ENCODE assay signal across 11 mouse cellular contexts in the genomic region with DNA sequence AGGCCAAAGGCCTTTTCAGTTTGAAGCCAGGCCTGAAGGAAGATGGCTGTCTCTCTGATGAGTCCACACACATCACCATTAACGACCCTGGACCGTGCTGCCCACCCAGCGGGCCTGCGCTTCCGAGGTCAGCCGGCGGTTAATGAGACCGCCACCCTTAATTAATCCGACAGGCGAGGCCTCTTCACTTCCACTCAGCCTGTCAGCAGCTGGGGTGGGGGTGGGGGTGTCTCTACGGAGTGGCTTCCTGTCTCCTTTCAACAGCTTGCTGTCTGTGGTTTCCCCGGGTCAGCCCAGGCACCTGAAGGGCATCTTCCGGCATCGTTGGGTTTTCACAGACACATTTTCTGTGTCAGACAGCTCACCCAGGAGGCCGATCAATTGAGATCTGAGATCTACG.
DNase-seq lines count a peak whose midpoint lies in the region; ATAC-seq lines count a peak whose summit lies in the region.
"Had no signal": no experiment of that assay in that cellular context is flagged by ENCODE, and none has a peak within 500 bp of the region (broad histone marks: within the 10 kb centered on the region; RNA-seq: fewer than 3 reads in every experiment).

No protein-coding gene starts in this region.

- intact Hi-C loops in left cerebral cortex, postnatal 25 days (cut with DNase I) = loop anchor here (5.0 kb wide), 1 partner anchor 52 kb away; no protein-coding TSS in a partner anchor

- no peaks in the 10 kb centered on the region; the same call in 1 of the 2 replicates for H3K27me3 ChIP-seq in hindbrain, embryonic 12.5 days
- H3K27me3 ChIP-seq in hindbrain, embryonic 13.5 days = no peaks in the 10 kb centered on the region
- H3K27me3 ChIP-seq: heart, embryonic 15.5 days; lung, embryonic 15.5 days had no signal

- H3K9ac ChIP-seq in hindbrain, embryonic 12.5 days = no peak overlapping the region
- no peak overlapping the region for H3K9ac ChIP-seq in hindbrain, embryonic 13.5 days
- H3K9ac ChIP-seq: heart, embryonic 15.5 days; lung, embryonic 15.5 days had no signal

- peaks cover 40% of the 10 kb centered on the region for H3K4me1 ChIP-seq in hindbrain, embryonic 12.5 days
- peaks cover 58% of the 10 kb centered on the region for H3K4me1 ChIP-seq in hindbrain, embryonic 13.5 days (replicated peaks)

- peak; percentile 98 for DNase-seq in retina, postnatal 1 day
- DNase-seq in cerebellum, adult 9-11 months = no peak
- no peak for DNase-seq in left cerebral cortex, postnatal 25 days (ENCODE audit: low spot score in 2 of 2)
- DNase-seq in cerebellum, adult 8-10 months = no peak

- H3K4me3 ChIP-seq in hindbrain, embryonic 12.5 days = no peak overlapping the region
- H3K4me3 ChIP-seq in hindbrain, embryonic 13.5 days = no peak overlapping the region
- H3K4me3 ChIP-seq: heart, embryonic 15.5 days; lung, embryonic 15.5 days had no signal

- peak; percentile 52 for ATAC-seq in hindbrain, embryonic 12.5 days (ENCODE audit: low FRiP score)
- no peak for ATAC-seq in hindbrain, embryonic 13.5 days (ENCODE audit: low FRiP score)
- peak; percentile 94 for ATAC-seq in CD4-positive, CD25-positive, alpha-beta regulatory T cell, adult 4 months
- peak; percentile 38 to 66 for ATAC-seq in hematopoietic stem cell, adult 5-6 weeks (replicated peaks in 1 of 2; ENCODE audit: insufficient read depth in 1 of 2, low FRiP score in 2 of 2, low TSS enrichment in 1 of 2, low read depth in 1 of 2, poor library complexity in 2 of 2, severe bottlenecking in 2 of 2)

- no peaks in the 10 kb centered on the region for H3K36me3 ChIP-seq in hindbrain, embryonic 12.5 days
- H3K36me3 ChIP-seq in hindbrain, embryonic 13.5 days = no peaks in the 10 kb centered on the region
- H3K36me3 ChIP-seq: G1E; heart, embryonic 15.5 days; lung, embryonic 15.5 days had no signal

- 32% methylated on average over 16 of the region's 16 CpGs for WGBS in hindbrain, embryonic 12.5 days
- 32% methylated on average over 16 of the region's 16 CpGs for WGBS in hindbrain, embryonic 13.5 days

- no peak overlapping the region for H3K27ac ChIP-seq in hindbrain, embryonic 12.5 days
- H3K27ac ChIP-seq in hindbrain, embryonic 13.5 days = no peak overlapping the region
- H3K27ac ChIP-seq: heart, embryonic 15.5 days; lung, embryonic 15.5 days had no signal

- no peaks in the 10 kb centered on the region for H3K9me3 ChIP-seq in hindbrain, embryonic 12.5 days (replicated peaks)
- H3K9me3 ChIP-seq in hindbrain, embryonic 13.5 days = no peaks in the 10 kb centered on the region
- H3K9me3 ChIP-seq: heart, embryonic 15.5 days; lung, embryonic 15.5 days had no signal

- H3K4me2 ChIP-seq in hindbrain, embryonic 12.5 days (replicated peaks) = no peak overlapping the region
- H3K4me2 ChIP-seq in hindbrain, embryonic 13.5 days = no peak overlapping the region
- H3K4me2 ChIP-seq: heart, embryonic 15.5 days; lung, embryonic 15.5 days had no signal
